Mouse (Mus musculus) urinary bladder, adult 2 months (tissue): ENCODE data around the gene Numa1. TPM values are rescaled to one million over a fixed set of nuclear protein-coding genes. Genes with fewer than 3 reads are reported as not detected.
A peak's percentile ranks its signal among the peaks of the same experiment; 100 is the strongest.
"Not testable (repeated sequence)": the region's sequence is repeated elsewhere in the genome, so short reads cannot be mapped to it uniquely, and the experiment has no call there.

Experiments
- DNase-seq: peaks from one replicate; pipeline ENCODE4 v3.0.0; 2022; ENCODE audit warnings: low spot score
- polyA plus RNA-seq: library from polyadenylated mRNA; depleted of rRNA; stranded (reverse); fragments of >200 nt; gene quantifications from 2 replicates; pipeline ENCODE4 v1.2.3, GENCODE M21; 2012

Gene Numa1
- polyA plus RNA-seq, 1 experiment = 50.5 TPM

GRCm38 (mm10) chr7:101937569-101937968, 3.7 kb downstream of the Numa1 start:
- DNase-seq = no peak

- no peak for DNase-seq
These were observed 4.4 kb downstream of the Numa1 start for GRCm38 (mm10) chr7:101938348-101938747.

- DNase-seq = no peak
These were observed 5.8 kb downstream of the Numa1 start for GRCm38 (mm10) chr7:101939758-101940157.

GRCm38 (mm10) chr7:101949008-101949407, 15.1 kb downstream of the Numa1 start:
- DNase-seq = not testable (repeated sequence)

GRCm38 (mm10) chr7:101951648-101952047, 17.7 kb downstream of the Numa1 start:
- no peak for DNase-seq

GRCm38 (mm10) chr7:101952098-101952497, 18.2 kb downstream of the Numa1 start:
- no peak for DNase-seq

GRCm38 (mm10) chr7:101954163-101954562, 20.3 kb downstream of the Numa1 start:
- no peak for DNase-seq

GRCm38 (mm10) chr7:101955276-101955675, 21.4 kb downstream of the Numa1 start:
- no peak for DNase-seq

- DNase-seq = no peak
These were observed 22.0 kb downstream of the Numa1 start for GRCm38 (mm10) chr7:101955862-101956261.

GRCm38 (mm10) chr7:101956481-101956880, 22.6 kb downstream of the Numa1 start:
- no peak for DNase-seq

GRCm38 (mm10) chr7:101956911-101957310, 23.0 kb downstream of the Numa1 start:
- no peak for DNase-seq

- DNase-seq = no peak
These were observed 28.9 kb downstream of the Numa1 start for GRCm38 (mm10) chr7:101962829-101963228.

GRCm38 (mm10) chr7:101963621-101964020, 29.7 kb downstream of the Numa1 start:
- no peak for DNase-seq

GRCm38 (mm10) chr7:101964551-101964950, 30.6 kb downstream of the Numa1 start:
- no peak for DNase-seq

- DNase-seq = no peak
These were observed 31.7 kb downstream of the Numa1 start for GRCm38 (mm10) chr7:101965606-101966005.

GRCm38 (mm10) chr7:101967256-101967655, 33.3 kb downstream of the Numa1 start:
- no peak for DNase-seq

GRCm38 (mm10) chr7:101968751-101969150, 34.8 kb downstream of the Numa1 start:
- DNase-seq = no peak

GRCm38 (mm10) chr7:101969694-101970428, 36.0 kb downstream of the Numa1 start:
- DNase-seq = peak; percentile 89

- no peak for DNase-seq
These were observed 36.5 kb downstream of the Numa1 start for GRCm38 (mm10) chr7:101970429-101970775.

- DNase-seq = peak; percentile 45
These were observed 37.0 kb downstream of the Numa1 start for GRCm38 (mm10) chr7:101970821-101971461.

GRCm38 (mm10) chr7:101971721-101972120, 37.8 kb downstream of the Numa1 start:
- DNase-seq = no peak

- no peak for DNase-seq
These were observed 39.8 kb downstream of the Numa1 start for GRCm38 (mm10) chr7:101973730-101974129.

- DNase-seq = no peak
These were observed 40.6 kb downstream of the Numa1 start for GRCm38 (mm10) chr7:101974505-101974904.
